In the genomic region with DNA sequence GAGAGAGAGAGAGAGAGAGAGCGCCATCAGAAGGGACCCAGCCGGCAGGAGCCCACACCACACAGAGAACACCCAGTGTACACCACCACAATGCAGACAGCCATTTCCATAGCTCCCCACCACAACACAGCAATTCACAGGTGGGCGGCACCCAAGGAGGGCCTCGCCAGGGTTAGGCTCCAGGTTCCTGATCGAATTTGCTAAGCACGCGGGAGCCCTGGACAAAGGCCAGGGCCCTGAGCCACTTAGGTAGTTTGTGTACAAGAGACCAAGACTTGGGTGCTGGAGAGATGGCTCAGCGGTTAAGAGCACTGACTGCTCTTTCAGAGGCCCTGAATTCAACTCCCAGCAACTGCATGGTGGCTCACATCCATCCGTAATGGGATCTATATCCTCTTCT, we compare ENCODE assay signal across 20 mouse cellular contexts. TPM values are rescaled to one million over a fixed set of nuclear protein-coding genes. Genes with fewer than 3 reads are reported as not detected.
DNase-seq lines count a peak whose midpoint lies in the region.
"Had no signal": no experiment of that assay in that cellular context is flagged by ENCODE, and none has a peak within 500 bp of the region (broad histone marks: within the 10 kb centered on the region; RNA-seq: fewer than 3 reads in every experiment).

No protein-coding gene starts in this region.

- DNase-seq in cerebellum, adult 9-11 months = peak; percentile 2
- DNase-seq in cerebellum, postnatal 14 days = no peak
- peak; percentile 66 for DNase-seq in heart, adult 11 months
- no peak for DNase-seq in heart, postnatal 14 days
- DNase-seq in testis, postnatal 10 days (ENCODE audit: low spot score) = peak; percentile 33
- DNase-seq in testis, postnatal 14 days (ENCODE audit: low spot score) = no peak
- DNase-seq: adrenal gland, adult 2 months; adrenal gland, postnatal 14 days; B cell, adult 2 months; cerebellum, adult 9-10 months; cerebellum, postnatal 36 days; embryo, embryonic 11 days; gastrocnemius, postnatal 25 days; heart, postnatal 36 days; kidney, adult 18-20 months had no signal

- intact Hi-C loops in heart, postnatal 14 days (cut with DNase I) = no loop called here

RNA-seq across cellular contexts. Expression of a gene that starts 8.4 kb away (rescaled TPM):
- total RNA-seq in heart, postnatal 14 days (2021) = not detected
- total RNA-seq: adrenal gland, adult 2 months; adrenal gland, postnatal 14 days; adrenal gland, postnatal 4 days; CH12.LX; gastrocnemius, postnatal 25 days; granulocyte monocyte progenitor cell, adult 5-6 weeks; heart, adult 8-10 months; heart, postnatal 36 days; MEL had no signal

RNA-seq across cellular contexts. Expression of a gene that starts 26.1 kb away (rescaled TPM):
- 10 to 100 TPM; 74.4 to 93.8 TPM for total RNA-seq in heart, postnatal 14 days (2021)

RNA-seq across cellular contexts. Expression of a gene that starts 37.7 kb away (rescaled TPM):
- total RNA-seq in heart, postnatal 14 days (2021) = 100 to 1,000 TPM; 215 to 228 TPM

Comparison
In these comparisons a context has a peak if more than half of its experiments do, and no peak if none do; other contexts are left out.
1. DNase-seq: peak in cerebellum, adult 9-11 months (single experiment), heart, adult 11 months (single experiment) and testis, postnatal 10 days (single experiment); none in cerebellum, postnatal 14 days (0 of 2), heart, postnatal 14 days (0 of 2) and testis, postnatal 14 days (single experiment).